Mouse (Mus musculus) neural tube, embryonic 11.5 days (tissue): ENCODE measurements around the gene Apol9b. TPM values are rescaled to one million over a fixed set of nuclear protein-coding genes. Genes with fewer than 3 reads are reported as not detected.

ENCODE experiments used
- ATAC-seq: fragments of 200-750 bp; cut with Nextera tagmentation; 2 replicates; pipeline ENCODE4 v1.8.0; 2017; ENCODE audit warnings: moderate number of reproducible peaks, mild to moderate bottlenecking, moderate TSS enrichment, moderate library complexity; ENCODE audit not compliant: insufficient read depth, low FRiP score, low TSS enrichment
- DNase-seq: peaks from one replicate; pipeline ENCODE4 v3.0.0-alpha.2; 2015; ENCODE audit warnings: low spot score
- H3K27ac ChIP-seq: fragments of 300-500 bp; sonication (generic); 2 replicates; pipeline ENCODE4 v1.5.1; 2014; ENCODE audit warnings: low read depth, mild to moderate bottlenecking, low read length
- H3K27me3 ChIP-seq: fragments of 300-500 bp; sonication (generic); 2 replicates; pipeline ENCODE4 v1.6.1; 2014; ENCODE audit warnings: mild to moderate bottlenecking, low read length, mixed read lengths; ENCODE audit not compliant: control insufficient read depth, insufficient read depth
- H3K36me3 ChIP-seq: fragments of 300-500 bp; sonication (generic); 2 replicates; pipeline ENCODE4 v1.6.1; 2014; ENCODE audit warnings: mild to moderate bottlenecking, low read length, moderate library complexity, mixed read lengths; ENCODE audit not compliant: control insufficient read depth, insufficient read depth
- H3K4me1 ChIP-seq: fragments of 300-500 bp; sonication (generic); 2 replicates; pipeline ENCODE4 v1.6.1; 2014; ENCODE audit warnings: low read length, mixed read lengths; ENCODE audit not compliant: control insufficient read depth, insufficient read depth
- H3K4me2 ChIP-seq: fragments of 300-500 bp; sonication (generic); 2 replicates; pipeline ENCODE4 v1.6.1; 2014; ENCODE audit warnings: low read depth, mild to moderate bottlenecking, moderate library complexity
- H3K4me3 ChIP-seq: fragments of 300-500 bp; sonication (generic); 2 replicates; pipeline ENCODE4 v1.5.1; 2014; ENCODE audit warnings: low read depth, low read length
- H3K9ac ChIP-seq: fragments of 300-500 bp; sonication (generic); 2 replicates; pipeline ENCODE4 v1.6.1; 2014; ENCODE audit warnings: mild to moderate bottlenecking, low read length
- H3K9me3 ChIP-seq: fragments of 300-500 bp; sonication (generic); 2 replicates; pipeline ENCODE4 v1.6.1; 2016; ENCODE audit warnings: low read length; ENCODE audit not compliant: control insufficient read depth
- WGBS: fragments of 180-500 bp; shearing (Covaris S2); extraction: QIAGEN DNeasy Blood & Tissue Kit; methylation state at CpG from one replicate; pipeline ENCODE4 v1.1.7; 2014; 5-methylcytosine and 5-hydroxymethylcytosine counted together
- polyA plus RNA-seq: library from polyadenylated mRNA; unstranded; fragments of >200 nt; fragmentation: Nextera tagmentation; extraction: Ambion mirVana; gene quantifications from 2 replicates; pipeline ENCODE4 v1.2.1, GENCODE M21; 2014

Gene Apol9b
- polyA plus RNA-seq, 1 experiment from 2014 or later, result not detected

GRCm38 (mm10) chr15:77764391-77765006 is 35.7 kb downstream of the Apol9b start:
- H3K9ac ChIP-seq, result no peak overlapping the region
- no peak overlapping the region for H3K27ac ChIP-seq
- H3K27me3 ChIP-seq, result no peaks in the 10 kb centered on the region
- H3K4me3 ChIP-seq, result no peak overlapping the region
- H3K4me2 ChIP-seq, result no peak overlapping the region
- H3K4me1 ChIP-seq, result no peaks in the 10 kb centered on the region
- peaks cover 26% of the 10 kb centered on the region for H3K36me3 ChIP-seq
- ATAC-seq (no peak), DNase-seq (no peak)
- 89% methylated on average over 13 of the region's 13 CpGs for WGBS
- H3K9me3 ChIP-seq, result no peaks in the 10 kb centered on the region

- 93% methylated on average over 16 of the region's 16 CpGs for WGBS
- no peak overlapping the region for H3K9ac ChIP-seq
These were observed 36.8 kb downstream of the Apol9b start for GRCm38 (mm10) chr15:77765484-77766093.

GRCm38 (mm10) chr15:77766981-77767380 is 38.1 kb downstream of the Apol9b start:
- H3K4me3 ChIP-seq, result no peak overlapping the region
- H3K27ac ChIP-seq, result no peak overlapping the region
- H3K9me3 ChIP-seq, result no peaks in the 10 kb centered on the region
- WGBS, result 94% methylated on average over 11 of the region's 11 CpGs
- H3K4me1 ChIP-seq, result no peaks in the 10 kb centered on the region
- ATAC-seq (no peak), DNase-seq (no peak)
- H3K9ac ChIP-seq, result no peak overlapping the region
- H3K36me3 ChIP-seq, result peaks cover 34% of the 10 kb centered on the region
- H3K27me3 ChIP-seq, result no peaks in the 10 kb centered on the region
- no peak overlapping the region for H3K4me2 ChIP-seq

More at GRCm38 (mm10) chr15:77765484-77766093, 36.8 kb downstream of the Apol9b start:
- H3K4me1 ChIP-seq, result no peaks in the 10 kb centered on the region
- no peak overlapping the region for H3K27ac ChIP-seq
- H3K9me3 ChIP-seq, result no peaks in the 10 kb centered on the region
- DNase-seq (no peak), ATAC-seq (no peak)
- no peak overlapping the region for H3K4me2 ChIP-seq
- H3K4me3 ChIP-seq, result no peak overlapping the region
- no peaks in the 10 kb centered on the region for H3K27me3 ChIP-seq
- peaks cover 29% of the 10 kb centered on the region for H3K36me3 ChIP-seq

DNA sequence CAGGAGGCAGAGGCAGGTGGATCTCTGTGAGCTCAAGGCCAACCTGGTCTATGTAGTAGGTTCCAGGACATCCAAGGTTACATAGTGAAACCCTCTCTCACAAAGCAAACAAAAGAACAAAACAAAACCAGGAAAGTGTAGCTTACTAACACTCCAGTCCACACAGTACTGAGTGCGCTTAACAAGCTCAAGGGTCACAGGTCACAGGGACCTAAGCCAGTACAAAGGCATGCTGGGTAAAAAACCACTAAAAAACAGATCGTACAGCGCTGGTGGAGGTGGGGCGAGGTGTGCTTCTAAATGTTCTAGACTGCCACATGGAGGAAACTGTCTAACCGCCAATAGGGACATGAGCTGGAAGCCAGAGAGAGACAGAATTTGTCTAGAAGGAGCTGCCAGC is 41.5 kb downstream of the Apol9b start:
- Histone ChIP-seq H3K9ac (no peak overlapping the region), H3K4me3 (no peak overlapping the region), H3K4me1 (no peaks in the 10 kb centered on the region), H3K36me3 (peaks cover 30% of the 10 kb centered on the region), H3K4me2 (no peak overlapping the region), H3K27me3 (no peaks in the 10 kb centered on the region), H3K27ac (no peak overlapping the region), H3K9me3 (no peaks in the 10 kb centered on the region)
- DNase-seq (no peak), ATAC-seq (no peak)
- WGBS, result 93% methylated on average over 5 of the region's 5 CpGs

DNA sequence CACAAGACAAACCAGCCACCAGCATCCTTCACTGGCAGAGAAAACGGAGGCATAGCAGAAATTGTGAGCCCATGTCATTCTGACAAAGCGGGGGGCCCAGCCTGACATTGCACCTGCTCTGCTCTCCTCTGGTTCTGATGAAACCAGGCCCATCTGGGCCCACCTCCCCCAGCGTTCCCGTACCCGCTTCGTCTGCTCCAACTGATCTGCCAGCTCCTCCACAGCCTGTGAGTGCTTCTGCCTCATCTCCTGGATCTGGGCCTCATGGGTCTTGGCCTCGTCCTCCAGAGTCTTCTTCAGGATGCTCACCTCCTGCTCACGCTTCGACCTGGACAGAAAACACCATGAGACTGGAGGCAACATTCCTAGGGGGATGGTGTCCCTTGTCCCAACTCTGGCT is 42.1 kb downstream of the Apol9b start:
- H3K36me3 ChIP-seq, result peaks cover 29% of the 10 kb centered on the region

GRCm38 (mm10) chr15:77773099-77773915 is 44.5 kb downstream of the Apol9b start:
- DNase-seq (no peak), ATAC-seq (no peak)
- Histone ChIP-seq H3K9me3 (no peaks in the 10 kb centered on the region), H3K36me3 (peaks cover 25% of the 10 kb centered on the region), H3K27me3 (no peaks in the 10 kb centered on the region), H3K4me2 (no peak overlapping the region), H3K9ac (no peak overlapping the region), H3K27ac (no peak overlapping the region), H3K4me3 (no peak overlapping the region), H3K4me1 (no peaks in the 10 kb centered on the region)
- 96% methylated on average over 19 of the region's 19 CpGs for WGBS

More for the DNA sequence above, 42.1 kb downstream of the Apol9b start:
- Histone ChIP-seq H3K27me3 (no peaks in the 10 kb centered on the region), H3K4me2 (no peak overlapping the region), H3K9me3 (no peaks in the 10 kb centered on the region), H3K4me1 (no peaks in the 10 kb centered on the region), H3K27ac (no peak overlapping the region), H3K4me3 (no peak overlapping the region), H3K9ac (no peak overlapping the region)
- 92% methylated on average over 9 of the region's 9 CpGs for WGBS
- no peak for DNase-seq
- ATAC-seq, result no peak

- no peak overlapping the region for H3K4me2 ChIP-seq
- no peaks in the 10 kb centered on the region for H3K27me3 ChIP-seq
- no peak overlapping the region for H3K27ac ChIP-seq
- H3K36me3 ChIP-seq, result peaks cover 24% of the 10 kb centered on the region
- no peak for DNase-seq
- no peak overlapping the region for H3K9ac ChIP-seq
- H3K4me1 ChIP-seq, result no peaks in the 10 kb centered on the region
- no peak overlapping the region for H3K4me3 ChIP-seq
- ATAC-seq, result no peak
- no peaks in the 10 kb centered on the region for H3K9me3 ChIP-seq
- 95% methylated on average over 10 of the region's 10 CpGs for WGBS
These were observed 45.5 kb downstream of the Apol9b start for GRCm38 (mm10) chr15:77774303-77774702.

- no peak overlapping the region for H3K4me3 ChIP-seq
- 72% methylated on average over 20 of the region's 20 CpGs for WGBS
- ATAC-seq, result no peak
- no peaks in the 10 kb centered on the region for H3K9me3 ChIP-seq
- H3K4me1 ChIP-seq, result no peaks in the 10 kb centered on the region
- H3K4me2 ChIP-seq, result no peak overlapping the region
- no peak overlapping the region for H3K9ac ChIP-seq
- peaks cover 24% of the 10 kb centered on the region for H3K36me3 ChIP-seq
- no peak overlapping the region for H3K27ac ChIP-seq
- H3K27me3 ChIP-seq, result no peaks in the 10 kb centered on the region
- peak; percentile 79 for DNase-seq
These were observed 46.5 kb downstream of the Apol9b start for GRCm38 (mm10) chr15:77775186-77775963.
